Mouse (Mus musculus) layer of hippocampus, adult 2 months (tissue): ENCODE data around the gene Smg6. TPM values are rescaled to one million over a fixed set of nuclear protein-coding genes. Genes with fewer than 3 reads are reported as not detected.

ENCODE experiments used
- DNase-seq, 2 experiments: peaks; one replicate each; pipeline ENCODE4 v3.0.0; 2022; ENCODE audit warnings: low spot score in 2 of 2
- H3K27ac ChIP-seq: fragments of 200-600 bp; 2 replicates; pipeline ENCODE4 v1.8.1; 2022
- H3K4me3 ChIP-seq: fragments of 200-600 bp; 2 replicates; pipeline ENCODE4 v1.8.1; 2022; ENCODE audit warnings: mild to moderate bottlenecking
- CTCF ChIP-seq: fragments of 200-600 bp; conservative IDR thresholded peaks from 2 replicates; pipeline ENCODE4 v1.8.1; 2022; ENCODE audit warnings: antibody characterized with exemption, mild to moderate bottlenecking, moderate library complexity
- total RNA-seq, 2 experiments: library from RNA; stranded (reverse); gene quantifications; 2 replicates each; pipeline ENCODE4 v1.2.3; 2021

The Smg6 gene
- total RNA-seq, 2 experiments from 2014 or later, result 31.9 to 34.7 TPM

DNA sequence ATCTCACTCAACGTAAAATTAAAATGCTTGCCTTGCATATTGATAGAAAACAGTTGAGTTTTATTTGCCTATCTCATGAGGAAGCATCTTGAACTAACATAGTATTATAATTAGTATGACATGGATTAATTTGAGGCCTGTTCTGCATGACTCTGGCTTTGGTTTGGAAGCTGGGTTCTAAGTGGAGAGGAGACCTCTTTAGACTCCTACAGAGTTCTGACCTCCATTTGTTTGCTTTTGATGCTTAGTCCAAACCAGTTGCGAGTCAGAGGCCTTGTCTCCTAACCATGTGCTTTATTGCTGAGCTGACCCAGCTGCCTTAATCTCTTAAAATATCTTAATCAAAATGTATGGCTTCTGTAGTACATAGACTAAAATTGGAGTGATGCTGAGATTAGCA lies 32.0 kb downstream of the Smg6 start:
- Histone ChIP-seq H3K4me3 (no peak overlapping the region), H3K27ac (no peak overlapping the region)
- TF ChIP-seq CTCF, result no peak
- DNase-seq, result no peak

GRCm38 (mm10) chr11:74959501-74959900 lies 33.9 kb downstream of the Smg6 start:
- DNase-seq, result no peak
- Histone ChIP-seq H3K4me3 (no peak overlapping the region), H3K27ac (no peak overlapping the region)
- no peak for TF ChIP-seq CTCF

GRCm38 (mm10) chr11:74960031-74960551 lies 34.5 kb downstream of the Smg6 start:
- no peak for DNase-seq
- TF ChIP-seq CTCF, result no peak
- Histone ChIP-seq H3K4me3 (no peak overlapping the region), H3K27ac (no peak overlapping the region)

DNA sequence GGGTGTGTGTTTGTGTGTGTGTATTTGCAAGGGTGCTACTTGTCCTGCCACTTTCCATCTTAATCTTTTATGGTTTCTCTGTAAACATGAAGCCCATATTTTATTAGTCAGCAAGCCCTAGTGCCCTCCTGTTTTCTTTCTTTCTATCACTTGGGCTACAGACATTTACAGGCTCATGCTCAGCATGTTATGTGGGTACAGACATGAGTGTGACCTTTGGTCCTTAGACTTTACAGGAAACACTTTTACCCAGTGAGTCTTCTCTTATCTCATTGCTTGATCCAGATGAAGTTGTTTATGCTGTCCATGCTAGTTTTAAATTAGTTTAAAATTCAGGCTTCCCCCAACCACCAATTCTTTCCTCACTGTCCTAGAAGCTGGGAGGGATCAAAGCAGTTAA lies 36.3 kb downstream of the Smg6 start:
- H3K27ac ChIP-seq, result no peak overlapping the region
- no peak for TF ChIP-seq CTCF
- H3K4me3 ChIP-seq, result no peak overlapping the region
- no peak for DNase-seq

DNA sequence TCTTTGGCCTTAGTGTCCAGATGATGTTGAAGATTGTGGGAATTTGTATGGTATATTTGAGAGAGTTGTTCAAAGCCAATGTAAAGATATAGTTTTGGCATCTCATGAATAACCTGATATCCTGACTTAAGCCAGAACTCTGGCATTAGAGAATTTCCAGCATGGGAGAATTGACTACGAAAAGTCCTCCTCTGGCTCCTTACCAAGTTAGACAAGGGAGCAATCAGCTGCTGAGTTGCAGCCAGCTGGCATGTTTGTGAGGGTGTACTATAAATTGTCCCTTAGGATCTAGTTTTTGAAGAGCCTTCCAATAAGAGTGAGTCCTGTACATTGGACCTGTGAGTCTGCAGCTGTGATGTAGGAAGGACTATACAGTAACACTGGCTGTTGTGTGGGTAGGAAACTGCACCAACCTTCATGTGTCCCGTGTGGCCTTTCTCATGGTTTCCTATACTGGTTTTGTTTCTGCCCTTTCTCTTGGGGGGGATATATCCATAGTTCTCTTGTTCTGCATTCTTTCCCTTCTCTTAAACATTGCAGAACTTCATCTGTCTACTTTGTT lies 37.3 kb downstream of the Smg6 start:
- Histone ChIP-seq H3K27ac (no peak overlapping the region), H3K4me3 (no peak overlapping the region)
- TF ChIP-seq CTCF, result no peak
- no peak for DNase-seq

DNA sequence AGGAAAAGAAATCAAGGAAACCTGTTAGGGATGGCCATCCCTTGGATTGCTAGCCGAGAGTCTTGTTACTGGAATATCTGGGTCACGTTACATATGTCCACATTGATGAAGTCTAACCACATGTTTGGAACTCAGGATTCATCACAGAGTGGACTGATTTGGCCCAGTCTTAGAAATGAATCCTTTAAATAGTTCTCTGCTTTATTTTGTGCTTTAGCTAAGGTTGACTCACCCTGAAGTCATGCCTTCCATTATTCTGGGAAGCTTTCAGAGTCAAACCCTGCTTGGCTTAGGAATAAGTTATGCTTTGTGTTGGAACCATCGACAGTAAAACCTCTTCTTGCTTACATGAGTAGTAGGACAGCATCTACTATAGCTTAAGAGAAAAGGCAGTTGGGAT lies 39.9 kb downstream of the Smg6 start:
- H3K27ac ChIP-seq, result no peak overlapping the region
- TF ChIP-seq CTCF, result no peak
- DNase-seq, result no peak
- no peak overlapping the region for H3K4me3 ChIP-seq

DNA sequence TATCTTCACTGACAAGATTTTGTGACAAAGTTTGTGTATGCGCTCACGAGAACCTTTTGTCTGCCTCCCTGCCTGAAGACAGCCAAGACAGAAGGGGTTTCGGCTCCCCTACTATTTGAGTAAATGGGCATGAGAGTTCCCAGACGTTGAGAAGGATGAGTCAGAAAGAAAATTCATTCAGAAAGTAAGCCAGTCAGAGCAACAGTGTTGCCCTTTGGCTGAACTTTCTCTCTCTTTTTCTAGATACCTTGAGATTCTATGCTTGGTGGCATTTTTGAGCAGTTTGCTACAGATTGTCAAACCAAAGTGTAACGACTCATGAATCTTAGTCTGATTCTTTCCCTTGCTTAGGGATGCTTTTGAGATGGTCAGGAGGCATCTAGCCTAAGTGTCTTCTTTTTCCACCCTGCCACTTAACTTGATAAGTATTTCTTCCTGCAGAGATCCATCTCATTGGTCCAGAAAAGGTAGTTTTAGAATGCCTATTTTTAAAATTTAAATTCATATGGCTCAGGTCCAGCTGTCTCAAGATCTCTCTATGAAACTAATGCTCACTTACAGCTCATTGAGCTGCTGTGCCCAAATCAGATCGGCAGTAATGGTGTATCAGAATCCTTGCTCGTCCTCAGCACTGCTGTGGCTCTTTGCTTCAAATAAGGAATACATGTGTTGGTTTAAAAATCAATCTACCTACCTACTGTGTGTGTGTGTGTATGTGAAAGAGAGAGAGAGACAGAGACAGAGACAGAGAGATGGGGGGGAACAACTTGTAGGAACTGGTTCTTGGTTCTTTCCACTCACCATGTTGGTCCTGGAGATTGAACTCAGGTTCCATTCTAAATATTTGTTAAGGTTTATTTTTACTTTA lies 47.9 kb downstream of the Smg6 start:
- Histone ChIP-seq H3K4me3 (no peak overlapping the region), H3K27ac (no peak overlapping the region)
- no peak for TF ChIP-seq CTCF
- DNase-seq, result no peak

- Histone ChIP-seq H3K27ac (no peak overlapping the region), H3K4me3 (no peak overlapping the region)
- TF ChIP-seq CTCF, result no peak
- no peak for DNase-seq
Observed at GRCm38 (mm10) chr11:74974615-74975014, 49.0 kb downstream of the Smg6 start.

DNA sequence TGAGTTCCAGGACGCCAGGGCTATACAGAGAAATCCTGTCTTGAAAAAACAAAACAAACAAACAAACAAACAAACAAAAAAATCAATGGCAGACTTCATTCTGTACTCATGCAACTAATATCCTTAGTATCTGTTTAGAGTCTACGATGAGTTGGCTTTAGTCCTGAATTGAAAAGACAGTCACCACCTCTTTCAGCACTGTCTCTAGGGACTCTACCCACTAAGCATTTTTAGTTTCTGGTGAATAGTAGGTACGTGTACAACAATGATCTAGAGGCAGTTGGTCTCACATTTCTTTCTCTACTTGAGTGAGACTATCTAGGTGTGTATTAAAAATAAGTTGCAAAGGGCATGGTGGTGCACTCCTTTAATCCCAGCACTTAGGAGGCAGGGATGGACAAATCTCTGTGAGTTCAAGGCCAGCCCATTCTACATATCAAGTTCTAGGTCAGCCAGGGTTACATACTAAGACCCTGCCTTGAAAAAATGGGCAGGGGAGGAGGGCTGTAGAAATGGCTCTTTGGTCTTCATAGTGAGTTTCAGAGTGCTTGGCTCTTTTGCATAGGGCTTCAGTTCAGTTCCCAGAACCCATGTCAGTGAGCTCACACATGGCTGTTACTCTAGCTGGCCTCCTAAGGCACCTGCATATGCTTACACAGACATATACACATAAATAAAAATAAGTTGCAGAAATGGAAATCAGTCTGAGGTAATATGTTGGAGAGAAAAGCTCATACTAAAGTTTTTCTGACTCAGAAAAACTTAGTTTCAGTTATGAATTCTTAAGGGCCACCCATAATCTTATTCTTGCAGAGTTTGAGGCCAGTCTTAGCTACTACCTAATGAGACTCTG lies 51.4 kb downstream of the Smg6 start:
- Histone ChIP-seq H3K27ac (no peak overlapping the region), H3K4me3 (no peak overlapping the region)
- no peak for DNase-seq
- TF ChIP-seq CTCF, result no peak

DNA sequence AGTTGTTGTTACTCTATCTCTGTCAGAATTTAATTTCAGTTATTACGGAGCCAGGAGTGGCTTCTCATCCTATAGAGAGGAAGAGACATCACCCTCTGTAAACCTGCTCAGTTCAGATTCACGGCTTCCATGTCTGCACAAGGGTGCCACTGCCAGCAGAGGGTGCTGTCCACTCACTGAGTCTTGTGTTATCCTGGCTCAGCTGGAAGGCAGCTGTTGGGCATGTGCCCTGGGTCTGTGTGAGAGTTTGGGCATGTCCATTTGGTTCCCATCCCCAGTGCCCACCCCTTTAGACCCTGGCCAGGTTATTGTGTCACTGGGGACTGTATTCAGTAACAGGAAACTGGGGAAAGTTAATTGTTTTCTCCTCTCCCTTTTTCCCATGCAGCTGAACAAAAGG lies 55.8 kb downstream of the Smg6 start:
- DNase-seq, result peak; percentile 63 to 79
- Histone ChIP-seq H3K4me3 (no peak overlapping the region), H3K27ac (no peak overlapping the region)
- peak; percentile 100 for TF ChIP-seq CTCF

GRCm38 (mm10) chr11:74982241-74982640 lies 56.6 kb downstream of the Smg6 start:
- TF ChIP-seq CTCF, result no peak
- H3K27ac ChIP-seq, result no peak overlapping the region
- H3K4me3 ChIP-seq, result no peak overlapping the region
- no peak for DNase-seq

GRCm38 (mm10) chr11:74988162-74988561 lies 62.5 kb downstream of the Smg6 start:
- H3K4me3 ChIP-seq, result no peak overlapping the region; the same call in 1 of the 2 replicates
- TF ChIP-seq CTCF, result no peak
- DNase-seq, result no peak
- no peak overlapping the region for H3K27ac ChIP-seq

DNA sequence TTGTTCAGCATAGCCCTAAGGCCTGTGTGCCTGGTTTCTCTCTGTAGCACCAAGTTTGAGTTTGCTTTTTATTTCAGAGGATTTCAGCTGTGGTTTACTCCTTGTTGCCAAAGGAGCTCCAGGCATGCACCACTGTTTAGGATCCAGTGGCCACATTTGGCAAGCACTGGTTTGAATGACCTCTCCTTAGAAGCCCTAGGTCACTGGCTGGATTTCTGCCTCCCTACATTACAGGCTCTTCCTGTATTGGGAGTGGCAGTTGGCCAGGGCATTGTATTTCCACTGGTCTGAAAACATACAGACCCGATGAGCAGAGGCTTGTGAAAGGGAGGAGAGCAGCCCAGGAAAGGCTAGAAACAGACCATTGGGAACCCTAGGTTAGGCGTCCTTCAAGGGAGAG lies 63.4 kb downstream of the Smg6 start:
- no peak for TF ChIP-seq CTCF
- no peak for DNase-seq
- no peak overlapping the region for H3K27ac ChIP-seq
- no peak overlapping the region for H3K4me3 ChIP-seq
